Mouse (Mus musculus): Measurements from ENCODE around the gene Tctn1.

Tctn1 gene

DNA sequence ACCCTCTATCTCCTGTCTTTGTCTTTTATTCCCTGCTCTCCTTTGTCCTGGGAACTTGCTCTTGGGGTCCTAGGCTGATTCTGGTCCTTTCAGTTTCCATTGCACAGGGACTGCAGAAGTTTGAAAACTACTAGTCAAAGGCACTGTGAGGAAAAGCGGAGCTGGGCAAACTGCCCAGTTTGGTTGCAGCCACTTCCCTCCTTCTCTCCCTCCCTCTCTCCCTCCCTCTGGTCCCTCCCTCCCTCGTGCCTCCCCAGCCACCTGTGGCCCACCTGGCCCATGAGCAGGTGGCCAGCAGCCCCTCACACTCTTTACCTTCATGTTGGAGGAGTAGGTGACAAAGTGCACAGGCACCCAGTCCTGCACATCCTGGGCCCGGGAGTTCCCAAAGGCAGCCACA, 19.1 kb downstream of the Tctn1 start:
- no peak for DNase-seq

DNA sequence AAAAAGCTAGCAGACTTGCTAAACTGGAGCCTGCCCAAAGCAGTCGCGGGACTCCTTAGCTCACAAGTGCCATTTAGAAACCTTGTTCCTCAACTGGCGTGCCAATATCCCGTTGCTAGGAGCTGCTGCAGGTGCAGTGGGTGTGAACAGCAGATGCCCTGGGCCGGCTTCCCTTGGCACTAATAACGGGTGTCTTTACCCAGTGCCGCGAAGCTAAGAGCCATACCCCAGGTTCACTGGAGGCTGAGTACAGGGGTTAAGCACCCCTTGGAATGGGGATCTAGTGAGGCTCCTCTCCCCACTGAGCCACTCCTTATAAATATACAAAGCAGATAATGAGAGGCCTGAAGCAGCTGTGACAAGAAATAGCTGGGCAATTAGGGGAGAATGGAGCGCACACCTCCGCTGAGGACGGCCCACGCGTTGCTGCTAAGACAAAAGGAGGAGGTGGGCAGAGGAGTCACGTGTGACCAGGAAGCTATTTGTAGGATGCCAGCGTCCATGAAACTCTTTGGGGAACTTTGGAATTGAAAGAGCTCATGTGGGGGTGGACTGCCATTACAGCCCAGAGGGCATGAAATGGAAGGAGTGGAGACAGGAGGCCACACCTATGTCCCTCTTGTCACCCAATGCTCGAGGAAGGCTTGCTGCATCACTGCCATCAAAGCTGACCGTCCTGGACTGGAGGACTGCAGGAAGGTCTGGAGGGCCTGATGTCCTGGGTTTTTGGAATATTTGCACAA, 20.3 kb downstream of the Tctn1 start:
- peak; percentile 36 to 50 for DNase-seq

DNA sequence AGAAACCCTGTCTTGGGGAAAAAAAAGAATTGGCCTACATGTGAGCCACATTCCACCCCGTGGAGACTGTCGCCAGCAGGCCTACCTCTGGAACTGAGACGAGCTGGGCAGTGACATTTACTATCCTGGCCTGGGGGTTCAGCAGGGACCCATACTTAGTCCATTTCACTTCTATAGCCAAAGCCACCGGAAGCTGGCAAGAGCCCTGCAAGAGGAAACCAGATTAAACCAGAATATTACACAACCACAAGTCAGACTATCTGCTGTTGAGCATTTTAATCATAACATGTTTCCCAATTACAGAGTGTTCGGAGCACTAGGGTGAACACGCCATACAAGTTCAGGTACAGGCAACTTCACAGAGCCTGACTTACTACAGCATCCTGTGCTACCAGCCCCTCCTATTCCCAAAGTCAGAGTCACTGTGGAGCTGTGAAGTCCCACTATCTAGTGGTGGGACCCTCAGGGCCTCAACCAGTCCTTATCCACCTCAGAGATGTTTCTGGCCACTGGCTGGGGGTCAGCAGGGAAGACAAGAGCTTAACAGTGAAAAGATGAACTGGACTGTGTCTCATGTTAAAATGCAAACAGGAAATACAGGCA, 21.6 kb downstream of the Tctn1 start:
- peak in 1 of 2 experiments; percentile 41 for DNase-seq

DNA sequence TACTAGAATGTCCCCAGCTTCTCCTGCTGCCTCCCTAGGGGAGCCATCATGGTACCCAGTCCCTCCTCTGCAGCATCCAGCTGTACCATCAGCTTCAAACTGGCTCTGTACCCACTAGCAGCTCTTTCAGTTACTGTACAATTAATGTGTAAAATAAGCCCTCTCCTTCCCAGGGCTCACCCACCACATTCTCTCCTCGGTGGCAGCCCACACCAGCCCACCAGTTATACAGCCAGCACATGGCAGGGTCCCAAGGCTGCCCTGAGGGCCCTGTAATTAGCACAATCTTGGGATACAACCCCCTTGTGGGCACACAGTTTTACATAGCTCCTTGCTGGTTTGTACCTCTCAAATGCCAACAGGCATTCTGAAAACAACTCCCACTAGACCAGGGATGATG, 23.3 kb downstream of the Tctn1 start:
- no peak for DNase-seq

DNA sequence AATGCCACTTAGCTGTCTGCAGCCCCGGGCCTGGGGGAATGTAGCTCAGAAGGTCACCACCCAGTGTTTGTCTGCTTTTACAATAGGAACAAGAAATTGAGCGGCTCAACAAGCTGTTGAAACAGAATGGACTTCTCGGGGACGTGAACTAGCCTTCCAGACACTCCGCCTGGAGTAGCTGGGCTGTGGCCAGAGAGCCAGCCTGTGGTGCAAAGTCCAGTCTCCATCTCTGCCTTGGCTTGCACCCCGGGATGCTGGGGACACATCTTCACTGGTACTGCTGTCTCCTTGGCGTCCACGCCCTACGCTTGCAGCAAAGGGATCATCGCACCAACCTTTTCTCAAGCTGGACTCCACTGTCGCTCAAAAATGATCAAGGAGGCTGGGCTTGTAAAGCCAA, 23.7 kb downstream of the Tctn1 start:
- no peak for DNase-seq

DNA sequence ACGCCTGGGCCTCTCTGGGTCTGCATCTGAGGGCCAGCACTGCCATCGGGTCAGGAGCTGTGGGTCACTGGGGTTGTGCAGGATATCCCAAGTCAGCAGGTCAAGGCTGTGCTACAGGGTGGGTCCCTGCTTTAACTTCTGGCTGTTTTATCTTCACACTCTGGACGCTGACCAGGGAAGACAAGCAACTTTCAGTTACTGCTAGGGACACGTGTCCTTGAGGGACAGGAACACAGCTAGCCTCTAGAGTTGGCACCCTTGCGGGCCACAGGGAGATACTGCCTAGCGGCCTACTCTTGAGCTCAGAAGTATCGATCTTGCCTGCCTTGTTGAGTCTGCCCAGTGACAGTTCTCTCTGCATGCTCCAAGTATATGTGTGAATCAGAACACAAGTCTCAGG, 24.6 kb downstream of the Tctn1 start:
- no peak for DNase-seq

DNA sequence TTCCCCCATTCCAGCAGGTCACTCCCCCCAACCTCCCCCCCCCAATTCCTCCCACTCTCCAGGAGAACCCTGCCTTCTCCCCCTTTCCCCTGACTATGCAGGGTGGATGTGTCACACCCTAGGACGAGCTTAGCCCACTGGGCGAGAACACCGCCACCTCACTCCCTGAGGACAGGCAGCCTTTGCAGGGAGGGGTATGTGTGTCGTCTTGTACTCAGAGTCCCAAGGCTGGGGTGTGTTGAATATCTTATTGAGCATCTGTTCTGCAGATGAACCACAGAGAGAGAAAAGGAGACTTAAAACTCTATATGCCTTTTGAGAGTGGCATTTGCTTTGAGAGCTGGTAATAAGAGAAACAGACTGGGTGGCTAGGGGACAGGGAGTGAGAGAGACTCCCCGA, 27.1 kb downstream of the Tctn1 start:
- DNase-seq, result no peak

DNA sequence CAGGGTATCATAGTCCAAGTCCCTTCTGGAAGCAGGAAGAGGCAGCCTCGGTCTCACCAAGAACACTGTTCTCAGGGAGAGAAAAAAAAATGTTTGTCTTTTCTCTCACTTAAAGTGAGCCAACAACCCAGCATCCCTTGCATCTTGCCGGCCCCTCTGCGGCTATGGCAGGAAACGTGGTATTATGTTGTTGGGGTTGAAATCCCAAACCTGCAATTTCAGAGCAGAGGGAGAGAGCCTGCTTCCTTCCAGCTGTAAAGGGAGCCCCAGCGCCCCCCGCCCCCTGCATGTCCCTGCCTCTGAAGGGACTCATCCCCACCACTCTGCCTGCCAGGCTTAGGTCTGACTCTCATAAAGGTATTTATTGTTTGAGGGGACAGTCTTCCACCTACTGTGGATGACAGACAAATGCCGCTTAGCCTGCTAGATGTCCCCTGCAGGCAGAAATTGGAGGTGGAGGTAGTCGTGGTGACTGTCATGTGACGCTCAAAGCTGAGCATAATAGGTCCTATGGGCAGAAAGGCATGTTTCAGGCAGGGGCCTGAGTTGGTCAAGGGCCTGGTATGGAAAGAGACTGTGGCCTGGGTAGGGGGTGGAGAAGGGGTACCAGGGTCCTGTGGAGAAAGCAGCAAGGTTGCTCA, 28.9 kb downstream of the Tctn1 start:
- DNase-seq, result peak; percentile 53 to 58

DNA sequence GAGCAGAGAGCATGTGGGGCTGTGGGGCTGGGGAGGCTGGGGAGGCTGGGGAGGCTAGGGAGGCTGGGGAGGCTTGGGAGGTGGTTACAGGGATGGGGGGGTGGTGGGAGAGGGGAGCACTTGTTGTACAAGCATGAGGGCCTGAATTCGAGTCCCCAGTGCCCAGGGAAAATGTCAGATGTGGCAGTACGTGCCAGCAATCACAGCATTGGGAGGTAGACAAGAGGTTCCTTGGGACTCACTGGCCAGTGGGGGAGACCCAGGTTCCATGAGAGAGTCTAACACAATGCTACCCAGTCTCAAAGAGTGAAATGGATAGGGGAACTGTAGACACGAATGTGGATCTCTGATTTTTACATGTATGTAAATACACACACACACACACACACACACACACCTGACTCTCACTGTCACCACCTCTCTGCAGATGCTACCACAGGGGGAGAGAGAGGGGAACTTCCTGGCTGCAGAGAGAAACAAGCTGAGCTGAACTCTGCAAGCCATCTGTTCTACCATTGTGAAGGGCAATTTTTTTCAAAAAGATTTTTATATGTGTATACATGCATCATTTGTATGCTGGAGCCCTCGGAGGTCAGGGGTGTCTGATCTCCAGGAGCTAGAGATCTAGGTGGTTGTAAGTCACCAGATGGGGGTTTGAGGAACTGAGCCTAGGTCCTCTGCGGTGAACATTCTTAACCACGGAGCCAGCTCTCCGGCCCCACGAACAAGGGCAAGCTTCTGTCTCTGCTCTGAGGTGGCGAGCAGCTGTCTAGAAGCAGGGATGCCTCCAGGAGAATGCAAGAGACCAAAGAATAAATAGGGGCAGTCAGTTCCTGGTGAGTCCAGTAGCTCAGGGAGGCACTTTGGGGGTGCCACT, 29.7 kb downstream of the Tctn1 start:
- peak; percentile 78 to 79 for DNase-seq

DNA sequence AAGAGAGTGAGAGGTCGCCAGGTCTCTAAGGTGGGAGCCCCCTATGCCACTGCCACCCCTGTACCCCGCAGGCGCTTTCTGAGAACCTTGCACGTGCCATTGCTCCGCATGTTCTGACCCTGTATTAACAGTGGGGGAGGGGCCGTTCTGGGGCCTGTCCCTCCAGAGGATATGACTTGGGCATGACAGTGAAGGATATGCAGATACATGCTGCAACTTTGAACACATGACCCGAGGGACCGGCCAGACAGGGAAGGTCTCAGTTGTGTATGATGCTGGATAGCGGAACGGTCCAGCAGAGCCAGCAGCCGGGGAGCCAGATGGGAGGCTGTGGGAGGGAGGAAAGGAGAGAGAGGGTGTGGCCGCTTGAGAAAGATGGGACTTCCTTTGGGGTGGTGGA, 30.6 kb downstream of the Tctn1 start:
- peak; percentile 84 to 86 for DNase-seq

DNA sequence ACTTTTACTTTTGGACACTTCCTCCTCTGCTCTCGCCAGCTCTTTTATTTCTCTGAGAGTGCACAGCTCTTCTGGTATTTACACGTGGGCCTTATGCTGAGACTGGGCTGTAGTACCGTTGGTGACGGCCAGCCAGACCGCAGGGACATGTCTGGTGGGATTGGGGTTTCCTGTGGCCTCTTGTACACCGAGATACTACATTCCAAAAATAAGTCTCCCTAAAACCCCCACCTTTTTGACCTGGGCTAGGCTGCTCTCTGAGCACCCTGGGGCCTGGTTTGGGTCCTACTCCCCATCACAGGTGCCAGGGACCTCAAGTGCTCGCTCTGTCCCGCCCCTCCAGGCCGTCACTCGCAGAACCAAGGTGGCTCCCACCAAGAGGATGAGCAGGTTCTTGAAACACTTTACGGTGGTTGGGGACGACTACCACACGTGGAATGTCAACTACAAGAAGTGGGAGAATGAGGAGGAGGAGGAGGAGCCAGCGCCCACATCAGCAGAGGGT, 31.1 kb downstream of the Tctn1 start:
- DNase-seq, result peak; percentile 72 to 75

DNA sequence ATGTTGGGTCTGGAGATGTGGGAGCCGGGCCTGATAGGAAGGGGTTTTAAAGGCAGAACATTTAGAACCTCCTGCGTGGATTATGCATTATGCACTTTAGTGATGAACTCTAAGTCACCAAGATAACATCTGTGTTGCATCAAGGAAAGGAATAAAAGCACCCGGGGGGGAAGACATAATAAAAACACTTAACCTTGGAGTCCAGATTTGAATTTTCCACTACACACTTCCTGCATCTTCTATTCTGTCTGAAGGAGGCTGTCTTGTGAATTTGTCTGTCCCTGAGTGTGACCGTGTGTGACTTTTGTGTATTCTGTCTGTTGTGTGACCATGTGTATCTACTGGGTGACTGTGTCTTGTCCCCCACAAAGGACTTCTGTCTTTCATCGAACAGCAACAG, 32.3 kb downstream of the Tctn1 start:
- peak; percentile 52 to 55 for DNase-seq

DNA sequence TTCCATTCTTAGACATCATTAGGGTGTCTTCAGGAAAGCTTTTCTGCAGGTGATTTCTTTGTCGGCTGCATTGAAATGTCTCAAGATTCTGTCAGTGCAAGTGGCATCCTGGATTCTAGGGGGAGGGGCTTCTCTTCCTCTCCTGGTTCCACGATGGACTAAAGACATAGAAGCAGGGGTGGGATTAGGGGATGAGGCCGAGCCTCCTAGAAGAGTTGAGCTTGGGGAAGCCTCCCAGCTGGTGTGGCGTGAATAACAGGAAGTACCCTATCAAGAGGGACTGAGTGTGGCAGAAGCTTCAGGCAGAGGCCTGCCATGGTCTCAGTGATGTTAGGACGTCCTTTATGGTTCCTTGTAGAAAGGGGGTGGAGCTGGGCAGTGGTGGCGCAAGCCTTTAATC, 32.8 kb downstream of the Tctn1 start:
- DNase-seq, result peak; percentile 48 to 55

DNA sequence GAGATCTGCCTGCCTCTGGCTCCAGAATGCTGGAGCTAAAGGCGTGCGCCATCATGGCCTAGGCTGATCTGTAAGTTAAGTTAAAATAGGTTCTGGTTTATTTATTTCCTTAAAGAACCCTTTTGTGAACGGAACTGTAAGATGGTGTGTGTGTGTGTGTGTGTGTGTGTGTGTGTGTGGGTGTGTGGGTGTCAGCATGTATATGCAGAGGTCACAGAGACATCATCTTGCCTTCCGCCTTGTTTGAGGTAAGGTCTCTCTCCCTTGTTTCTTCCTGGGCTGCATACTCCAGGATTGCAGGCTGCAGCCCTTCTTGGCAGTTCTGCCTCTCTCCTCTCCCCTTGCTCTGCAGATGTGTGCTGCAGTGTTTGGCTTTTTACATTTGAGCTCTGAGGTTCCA, 33.4 kb downstream of the Tctn1 start:
- DNase-seq, result peak; percentile 33 to 43

DNA sequence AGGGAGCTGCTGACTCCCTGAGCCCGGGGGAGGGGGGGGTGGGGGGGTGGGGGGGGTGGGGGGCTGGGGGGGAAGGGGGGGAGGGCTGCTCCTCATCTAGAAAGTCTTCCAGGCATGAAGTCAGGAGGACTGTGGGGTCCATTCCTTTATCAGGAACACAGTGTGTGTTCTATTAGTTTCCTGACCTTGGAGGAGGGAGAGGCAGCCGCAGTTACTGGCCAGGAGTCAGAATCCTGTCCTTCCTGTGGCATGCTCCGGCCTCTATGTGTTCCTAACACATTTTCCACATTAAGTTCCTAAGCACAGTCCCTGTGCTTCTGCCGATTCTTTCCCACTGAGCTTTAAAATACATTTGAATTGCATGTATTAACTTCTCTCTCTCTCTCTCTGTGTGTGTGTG, 35.5 kb downstream of the Tctn1 start:
- DNase-seq, result no peak

DNA sequence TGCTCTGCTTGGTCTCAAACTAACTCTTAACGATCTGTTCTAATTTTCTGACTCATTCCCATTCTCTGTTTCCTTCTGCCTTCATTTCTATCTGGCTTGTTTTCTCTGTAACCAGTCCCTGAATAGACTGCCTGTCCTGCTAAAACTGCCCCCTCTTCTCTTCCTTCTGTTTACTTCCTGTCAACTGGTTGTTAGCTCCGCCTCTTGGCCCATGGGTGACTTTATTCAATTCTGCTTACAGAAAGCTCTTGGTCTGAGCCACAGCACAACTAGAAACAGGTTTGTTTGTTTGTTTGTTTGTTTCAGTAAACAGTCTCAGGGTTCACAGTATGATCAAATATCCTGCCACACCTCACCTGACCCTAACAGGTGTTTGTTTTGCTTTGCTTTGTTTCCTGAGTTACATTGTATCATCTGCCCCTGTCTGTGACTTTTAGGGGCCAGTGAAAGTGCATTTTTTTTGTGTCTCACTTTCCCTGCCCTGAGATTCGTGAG, 35.9 kb downstream of the Tctn1 start:
- peak; percentile 66 to 71 for DNase-seq

DNA sequence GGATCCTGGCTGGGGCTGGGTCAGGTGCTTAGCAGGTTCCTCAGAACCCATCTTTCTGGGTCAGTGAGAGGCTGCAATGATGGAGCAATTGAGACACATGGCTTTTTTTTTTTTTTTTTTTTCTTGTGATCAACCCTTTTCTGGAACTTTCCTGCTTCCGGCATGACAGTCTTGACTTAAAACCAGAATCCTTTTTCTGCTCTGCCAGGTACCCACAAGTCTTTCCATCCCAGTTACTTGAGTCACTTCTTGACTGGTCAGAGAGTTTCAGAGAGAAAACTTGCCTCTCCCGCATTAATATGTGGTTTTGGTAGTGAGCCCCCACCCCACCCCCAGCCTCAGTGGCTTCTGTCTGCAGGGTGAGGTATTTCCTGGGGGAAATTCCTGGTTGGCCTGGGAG, 40.0 kb downstream of the Tctn1 start:
- no peak for DNase-seq

DNA sequence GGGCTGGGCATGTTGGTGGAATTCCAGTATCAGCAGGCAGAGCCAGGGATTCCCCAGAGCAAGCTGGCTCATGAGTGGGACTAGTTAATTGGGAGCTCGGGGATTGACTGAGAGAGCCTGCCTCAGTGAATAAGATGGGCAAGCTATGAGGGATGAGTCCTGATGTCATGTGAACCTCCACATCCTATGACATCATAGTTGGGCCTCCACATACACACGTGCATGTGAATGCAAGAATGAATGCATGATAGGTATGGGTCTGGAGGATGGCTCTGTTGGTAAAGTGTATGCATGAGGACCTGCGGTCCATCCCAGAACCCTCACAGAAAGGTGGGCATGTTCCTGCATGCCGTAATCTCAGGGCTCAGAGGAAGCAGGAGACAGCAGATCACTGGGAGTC, 43.2 kb downstream of the Tctn1 start:
- no peak for DNase-seq

DNA sequence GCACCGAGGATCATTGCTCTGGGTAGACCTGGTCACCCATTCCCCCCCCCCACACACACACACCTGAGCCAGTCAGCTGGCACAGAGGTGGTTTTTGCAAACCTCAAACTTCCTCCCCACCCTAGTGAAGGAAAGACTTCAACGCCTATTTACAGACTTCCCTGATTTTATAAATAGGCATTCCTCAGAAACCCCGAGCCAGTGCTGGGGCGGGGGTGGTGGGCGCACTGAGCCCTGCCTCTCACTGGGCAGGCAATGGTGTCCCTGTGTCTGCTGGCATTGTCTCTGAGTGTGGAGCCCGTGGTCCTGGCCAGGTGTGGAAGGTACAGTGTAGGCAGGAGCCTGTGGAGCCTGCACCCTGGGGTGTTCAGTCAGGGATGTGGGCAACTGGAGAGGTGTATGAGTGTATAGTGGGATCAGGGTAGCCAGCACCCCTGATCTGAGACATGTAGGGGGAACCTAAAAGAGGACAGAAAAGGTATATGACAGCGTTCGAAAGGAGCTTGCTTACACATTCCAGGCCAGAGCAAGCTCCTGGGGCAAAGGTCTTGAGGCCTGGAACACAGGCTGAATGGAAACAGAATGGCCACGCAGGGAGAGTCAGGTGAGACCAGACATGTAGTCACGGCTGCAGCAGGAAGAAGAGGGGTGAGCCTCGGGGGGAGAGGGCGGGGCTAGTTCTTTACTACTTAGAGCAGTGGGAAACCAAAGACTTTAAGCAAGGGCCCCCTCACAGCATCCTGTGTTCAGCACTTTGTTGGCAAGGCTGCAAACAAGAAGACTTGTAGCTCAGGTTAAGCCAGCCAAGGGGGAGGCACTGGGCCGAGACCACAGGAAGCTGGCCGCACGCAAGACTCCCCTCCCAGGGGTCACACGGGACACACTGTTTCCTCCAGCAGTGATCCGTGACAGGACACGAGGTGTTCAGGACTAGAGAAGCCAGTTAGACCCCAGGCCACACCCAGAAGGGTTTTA, 44.3 kb downstream of the Tctn1 start:
- peak; percentile 92 to 96 for DNase-seq

DNA sequence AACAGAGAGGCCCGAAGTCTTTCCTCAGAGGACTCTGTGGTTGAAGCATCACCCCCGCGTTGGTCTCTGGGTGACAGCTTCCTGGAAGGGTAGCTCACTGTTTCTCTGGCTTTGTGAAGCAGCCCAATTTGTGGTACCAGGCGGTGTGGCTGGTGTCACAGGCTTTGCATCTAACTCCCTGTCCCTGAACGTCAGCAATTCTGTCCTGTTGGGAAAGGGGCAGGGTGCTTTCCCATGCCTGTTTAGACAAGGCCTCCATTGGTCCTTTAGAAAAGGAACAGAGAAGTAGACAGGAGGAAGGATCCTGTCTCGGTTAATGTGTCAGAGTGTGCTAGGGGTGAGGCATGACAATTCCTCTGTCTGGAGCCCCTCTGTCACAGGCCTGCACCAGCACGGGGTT, 45.3 kb downstream of the Tctn1 start:
- DNase-seq, result peak; percentile 71 to 73

DNA sequence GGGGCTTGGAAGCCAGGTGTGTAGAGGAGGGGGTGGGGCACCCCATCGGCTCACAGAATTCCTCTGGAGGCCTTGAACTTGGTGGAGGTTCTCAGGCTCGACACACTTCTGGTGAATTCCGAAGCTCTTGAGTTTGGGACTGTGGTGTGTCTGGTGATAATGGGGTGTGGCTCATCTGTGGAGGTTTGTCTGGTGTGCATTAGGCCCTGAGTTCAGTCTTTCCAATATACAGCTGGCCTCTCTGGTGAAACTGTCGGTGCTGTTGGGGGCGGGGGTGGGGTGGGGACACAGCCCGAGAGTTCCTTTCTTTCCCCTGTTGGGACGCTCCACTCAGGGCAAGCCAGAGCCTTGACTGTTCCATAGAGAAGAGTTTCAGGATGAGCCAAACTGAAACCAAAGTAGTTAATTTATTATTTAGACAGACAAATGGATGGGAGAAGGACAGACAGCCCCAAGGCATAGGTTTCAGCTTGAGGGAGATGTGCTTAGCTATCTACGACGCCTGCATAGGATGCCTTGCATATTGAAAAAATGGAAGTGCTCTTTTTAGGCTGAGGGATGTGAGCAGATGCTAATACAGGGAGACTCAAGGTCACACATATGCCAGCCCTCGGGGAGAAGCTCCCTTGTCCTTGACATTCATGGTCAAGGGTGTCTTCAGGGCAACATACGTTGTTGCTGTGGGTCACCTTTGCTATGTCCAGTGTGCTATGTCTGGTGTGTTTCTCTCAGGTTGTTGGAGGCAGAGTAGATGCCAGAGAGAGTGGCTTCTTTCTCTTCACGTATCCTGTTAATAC, 46.0 kb downstream of the Tctn1 start:
- DNase-seq, result peak; percentile 50 to 55
